Mouse (Mus musculus) kidney, adult 2 months (tissue): ENCODE measurements around the gene Rapgef1.

Source experiments
- CTCF ChIP-seq: fragments of 200-500 bp; conservative IDR thresholded peaks from 2 replicates; pipeline ENCODE4 v1.5.1; 2011; ENCODE audit warnings: low read depth, mild to moderate bottlenecking, control low read depth, low read length, moderate library complexity, mixed read lengths; ENCODE audit not compliant: insufficient read depth, insufficient read length
- POLR2A ChIP-seq: fragments of 200-500 bp; IDR thresholded peaks from one replicate; pipeline ENCODE4 v1.6.1; 2011; ENCODE audit warnings: low read depth, low read length, control low read depth

GRCm38 (mm10) chr2:29647162-29647561, 27.6 kb downstream of the Rapgef1 start:
- TF ChIP-seq CTCF (no peak), POLR2A (no peak)
